Mouse (Mus musculus): ENCODE measurements around the gene Rbl1.

- TF ChIP-seq MAX (IDR thresholded peaks at IDR 0.05; ENCODE audit: low read depth) (no peak), POLR2A (IDR thresholded peaks at IDR 0.05; ENCODE audit: insufficient read length, low read depth) (no peak), POLR2AphosphoS2 (IDR thresholded peaks at IDR 0.05; ENCODE audit: insufficient read length, low read depth) (no peak), TCF12 (IDR thresholded peaks at IDR 0.05; ENCODE audit: insufficient read depth, poor library complexity, severe bottlenecking) (no peak), CEBPB (IDR thresholded peaks at IDR 0.05; ENCODE audit: insufficient read depth, poor library complexity, severe bottlenecking) (no peak), MYOG (IDR thresholded peaks at IDR 0.05; ENCODE audit: control insufficient read depth in 1 of 3, insufficient read depth in 1 of 3, insufficient read length in 2 of 3, low read depth in 2 of 3) (no peak), USF1 (IDR thresholded peaks at IDR 0.05; ENCODE audit: low read depth) (no peak), TCF3 (IDR thresholded peaks at IDR 0.05; ENCODE audit: insufficient read length, low read depth) (no peak), MYOD1 (IDR thresholded peaks at IDR 0.05; ENCODE audit: control insufficient read depth in 1 of 3, insufficient read length in 2 of 3, low read depth in 2 of 3) (no peak), REST (IDR thresholded peaks at IDR 0.05; ENCODE audit: insufficient read depth, insufficient read length) (no peak)
Measured at GRCm38 (mm10) chr2:157176248-157176647, 28.1 kb downstream of the Rbl1 start.

All from myocyte (in vitro differentiated cells).